Mouse (Mus musculus): ENCODE measurements around the gene Tacr2. TPM values are rescaled to one million over a fixed set of nuclear protein-coding genes. Genes with fewer than 3 reads are reported as not detected.
A peak's percentile ranks its signal among the peaks of the same experiment; 100 is the strongest.

The Tacr2 gene
- polyA plus RNA-seq (2016; fragmentation: Nextera tagmentation; extraction: Ambion mirVana) = not detected in 2 replicates

DNA sequence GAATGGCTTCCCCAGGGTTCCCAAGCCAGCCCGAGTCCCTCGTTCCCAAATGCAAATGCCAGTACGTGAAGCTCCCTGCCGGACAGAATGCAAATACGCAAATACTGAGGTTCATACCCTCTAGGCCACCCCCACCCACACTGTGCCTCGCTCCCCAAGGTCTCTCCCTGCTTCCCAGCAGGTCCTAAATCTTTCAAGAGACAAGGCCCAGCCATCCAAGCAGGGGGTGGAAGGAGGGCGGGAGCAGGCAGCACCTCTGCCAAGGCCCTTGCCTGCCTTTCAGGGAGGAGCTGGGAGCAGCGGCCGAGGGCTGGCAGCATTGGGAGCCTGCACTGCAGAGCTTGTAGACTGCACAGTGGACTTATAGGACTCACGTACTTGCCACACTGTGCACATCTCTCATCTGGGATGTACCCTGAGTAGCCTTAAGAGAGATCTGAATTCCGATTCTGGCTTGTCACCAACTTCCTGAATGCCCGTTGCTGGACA is at the start of gene Tacr2:
TSS of gene Tacr2 (plus strand) at position 439 of the 489 bp plus-strand sequence.
- no peak within 1 kb of the TSS for H3K4me3 ChIP-seq
- whole genome bisulfite sequencing = 61% methylated on average over 12 of the region's 12 CpGs
- no peaks in the 10 kb centered on the region for H3K9me3 ChIP-seq
- H3K4me2 ChIP-seq (replicated peaks) = no peak within 1 kb of the TSS
- no peaks in the 10 kb centered on the region for H3K27me3 ChIP-seq
- ATAC-seq (ENCODE audit: insufficient number of reproducible peaks, insufficient read depth, low FRiP score, low TSS enrichment) = no peak
- no peaks in the 10 kb centered on the region for H3K36me3 ChIP-seq
- H3K4me1 ChIP-seq = 0 out of 2 replicates have a peak, but pooled peaks cover 5% of the 10 kb centered on the region
- H3K9ac ChIP-seq = no peak within 1 kb of the TSS
- H3K27ac ChIP-seq = no peak within 1 kb of the TSS

- no peak for ATAC-seq (ENCODE audit: insufficient number of reproducible peaks, insufficient read depth, low FRiP score, low TSS enrichment)
- Histone ChIP-seq H3K4me3 (no peak overlapping the region), H3K4me1 (no peaks in the 10 kb centered on the region), H3K27me3 (no peaks in the 10 kb centered on the region), H3K9me3 (no peaks in the 10 kb centered on the region), H3K36me3 (no peaks in the 10 kb centered on the region), H3K4me2 (replicated peaks) (no peak overlapping the region), H3K27ac (no peak overlapping the region), H3K9ac (no peak overlapping the region)
- 82% methylated on average over 6 of the region's 6 CpGs for WGBS
Observed at GRCm38 (mm10) chr10:62202574-62202973, 49.7 kb upstream of the Tacr2 start.

DNA sequence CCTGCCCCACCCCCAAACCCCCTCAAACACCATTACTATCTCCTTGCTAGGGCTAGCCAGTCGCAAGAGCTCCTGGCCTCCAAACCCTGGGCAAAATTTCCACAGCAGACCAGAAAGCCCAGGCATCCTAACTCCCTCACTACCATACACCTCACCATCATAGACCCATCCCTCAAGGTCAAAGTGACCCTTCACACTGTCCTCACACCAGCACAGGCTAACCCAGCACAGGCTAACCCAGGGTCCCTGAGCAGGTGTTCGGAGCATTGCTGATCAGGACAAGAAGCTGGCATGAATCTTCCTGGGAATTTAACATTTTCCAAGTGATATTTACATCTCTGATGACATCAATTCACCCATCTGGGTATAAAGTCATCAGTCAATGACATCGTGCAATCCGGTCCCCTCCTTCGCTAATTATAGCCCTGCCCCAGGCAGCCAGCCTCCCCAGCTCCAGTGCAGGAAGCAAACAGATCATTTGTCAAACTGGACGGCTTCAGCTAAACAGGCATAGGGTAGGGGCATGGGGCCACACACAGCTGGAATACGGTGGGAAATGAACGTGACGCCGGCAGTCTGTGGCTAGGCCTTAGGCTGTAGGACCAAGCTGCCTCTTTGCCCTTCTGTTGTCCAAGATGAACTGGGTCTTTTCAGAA is 43.9 kb upstream of the Tacr2 start:
- Histone ChIP-seq H3K27ac (no peak overlapping the region), H3K36me3 (no peaks in the 10 kb centered on the region), H3K4me1 (peaks cover 8% of the 10 kb centered on the region; the same call in 1 of the 2 replicates), H3K9me3 (no peaks in the 10 kb centered on the region), H3K27me3 (no peaks in the 10 kb centered on the region), H3K4me3 (no peak overlapping the region), H3K4me2 (replicated peaks) (no peak overlapping the region), H3K9ac (no peak overlapping the region)
- WGBS = 51% methylated on average over 10 of the region's 10 CpGs
- ATAC-seq (ENCODE audit: insufficient number of reproducible peaks, insufficient read depth, low FRiP score, low TSS enrichment) = no peak

- WGBS = 66% methylated on average over 6 of the region's 6 CpGs
- no peak for ATAC-seq (ENCODE audit: insufficient number of reproducible peaks, insufficient read depth, low FRiP score, low TSS enrichment)
- H3K27ac ChIP-seq = no peak overlapping the region
Observed at GRCm38 (mm10) chr10:62211310-62211709, 40.9 kb upstream of the Tacr2 start.

GRCm38 (mm10) chr10:62215169-62215616 is 37.0 kb upstream of the Tacr2 start:
- no peak for ATAC-seq (ENCODE audit: insufficient number of reproducible peaks, insufficient read depth, low FRiP score, low TSS enrichment)

More at GRCm38 (mm10) chr10:62211310-62211709, 40.9 kb upstream of the Tacr2 start:
- Histone ChIP-seq H3K4me3 (no peak overlapping the region), H3K4me2 (replicated peaks) (no peak overlapping the region), H3K36me3 (no peaks in the 10 kb centered on the region), H3K4me1 (peaks cover 8% of the 10 kb centered on the region; the same call in 1 of the 2 replicates), H3K9me3 (no peaks in the 10 kb centered on the region), H3K27me3 (no peaks in the 10 kb centered on the region), H3K9ac (no peak overlapping the region)

DNA sequence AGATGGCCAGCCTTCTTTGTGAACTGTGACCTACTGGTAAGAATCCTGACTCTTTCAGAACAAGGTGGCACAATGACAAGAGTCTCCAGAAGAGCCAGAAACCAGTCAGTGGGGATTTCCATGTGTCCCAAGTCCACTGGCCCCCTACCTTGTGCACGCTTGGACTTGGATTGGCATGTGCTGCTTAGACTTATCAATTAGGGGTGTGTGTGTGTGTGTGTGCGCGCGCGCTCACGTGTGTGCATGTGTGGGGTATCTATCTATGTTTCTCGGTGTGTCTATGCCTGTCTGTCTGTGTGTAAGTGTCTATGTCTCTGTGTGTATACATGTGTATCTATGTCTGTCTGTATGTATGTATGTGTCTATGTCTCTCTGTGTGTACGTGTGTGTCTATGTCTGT is 36.6 kb upstream of the Tacr2 start:
- no peak overlapping the region for H3K4me2 ChIP-seq (replicated peaks)
- H3K27me3 ChIP-seq = no peaks in the 10 kb centered on the region
- H3K27ac ChIP-seq = no peak overlapping the region
- H3K9me3 ChIP-seq = no peaks in the 10 kb centered on the region
- ATAC-seq (ENCODE audit: insufficient number of reproducible peaks, insufficient read depth, low FRiP score, low TSS enrichment) = no peak
- no peak overlapping the region for H3K9ac ChIP-seq
- no peak overlapping the region for H3K4me3 ChIP-seq
- 91% methylated on average over 8 of the region's 8 CpGs for WGBS
- H3K4me1 ChIP-seq = 0 out of 2 replicates have a peak, but pooled peaks cover 4% of the 10 kb centered on the region
- H3K36me3 ChIP-seq = no peaks in the 10 kb centered on the region

More at GRCm38 (mm10) chr10:62215169-62215616, 37.0 kb upstream of the Tacr2 start:
- no peaks in the 10 kb centered on the region for H3K36me3 ChIP-seq
- H3K4me3 ChIP-seq = no peak overlapping the region
- no peaks in the 10 kb centered on the region for H3K27me3 ChIP-seq
- WGBS = 54% methylated on average over 5 of the region's 5 CpGs
- H3K9me3 ChIP-seq = no peaks in the 10 kb centered on the region
- no peak overlapping the region for H3K27ac ChIP-seq
- H3K4me2 ChIP-seq (replicated peaks) = no peak overlapping the region
- H3K4me1 ChIP-seq = 0 out of 2 replicates have a peak, but pooled peaks cover 4% of the 10 kb centered on the region
- no peak overlapping the region for H3K9ac ChIP-seq

DNA sequence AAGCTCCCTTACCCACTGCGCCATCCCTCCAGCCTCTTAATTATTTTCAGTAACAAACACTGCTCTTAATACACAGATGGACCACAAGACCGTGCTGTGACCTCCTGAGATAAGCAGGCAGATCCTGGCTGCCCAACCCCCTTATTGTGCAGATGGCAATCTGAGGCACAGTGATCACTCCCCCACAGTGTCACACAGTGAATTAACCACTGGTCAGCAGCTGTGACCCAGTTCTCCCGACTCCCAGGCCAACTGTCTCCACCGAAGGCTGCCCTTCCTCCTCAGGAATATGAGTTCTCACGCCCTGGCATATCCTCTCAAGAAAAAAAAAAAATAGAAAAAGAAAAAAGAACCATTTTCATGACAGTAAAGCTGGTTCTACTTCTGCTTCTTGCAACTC is 35.6 kb upstream of the Tacr2 start:
- Histone ChIP-seq H3K36me3 (no peaks in the 10 kb centered on the region), H3K9ac (no peak overlapping the region), H3K9me3 (no peaks in the 10 kb centered on the region), H3K27ac (no peak overlapping the region), H3K4me2 (replicated peaks) (no peak overlapping the region), H3K27me3 (no peaks in the 10 kb centered on the region), H3K4me1 (0 out of 2 replicates have a peak, but pooled peaks cover under 1% of the 10 kb centered on the region), H3K4me3 (no peak overlapping the region)
- ATAC-seq (ENCODE audit: insufficient number of reproducible peaks, insufficient read depth, low FRiP score, low TSS enrichment) = no peak
- WGBS = 48% methylated on average over 5 of the region's 5 CpGs

GRCm38 (mm10) chr10:62217196-62217595 is 35.0 kb upstream of the Tacr2 start:
- H3K36me3 ChIP-seq = no peaks in the 10 kb centered on the region
- no peak overlapping the region for H3K4me3 ChIP-seq
- WGBS = 63% methylated on average over 8 of the region's 8 CpGs
- no peaks in the 10 kb centered on the region for H3K4me1 ChIP-seq
- H3K4me2 ChIP-seq (replicated peaks) = no peak overlapping the region
- no peaks in the 10 kb centered on the region for H3K27me3 ChIP-seq
- 0 out of 2 replicates have a peak, but pooled peaks have one; percentile 44 for ATAC-seq (ENCODE audit: insufficient number of reproducible peaks, insufficient read depth, low FRiP score, low TSS enrichment)
- H3K27ac ChIP-seq = no peak overlapping the region
- no peak overlapping the region for H3K9ac ChIP-seq
- H3K9me3 ChIP-seq = no peaks in the 10 kb centered on the region

DNA sequence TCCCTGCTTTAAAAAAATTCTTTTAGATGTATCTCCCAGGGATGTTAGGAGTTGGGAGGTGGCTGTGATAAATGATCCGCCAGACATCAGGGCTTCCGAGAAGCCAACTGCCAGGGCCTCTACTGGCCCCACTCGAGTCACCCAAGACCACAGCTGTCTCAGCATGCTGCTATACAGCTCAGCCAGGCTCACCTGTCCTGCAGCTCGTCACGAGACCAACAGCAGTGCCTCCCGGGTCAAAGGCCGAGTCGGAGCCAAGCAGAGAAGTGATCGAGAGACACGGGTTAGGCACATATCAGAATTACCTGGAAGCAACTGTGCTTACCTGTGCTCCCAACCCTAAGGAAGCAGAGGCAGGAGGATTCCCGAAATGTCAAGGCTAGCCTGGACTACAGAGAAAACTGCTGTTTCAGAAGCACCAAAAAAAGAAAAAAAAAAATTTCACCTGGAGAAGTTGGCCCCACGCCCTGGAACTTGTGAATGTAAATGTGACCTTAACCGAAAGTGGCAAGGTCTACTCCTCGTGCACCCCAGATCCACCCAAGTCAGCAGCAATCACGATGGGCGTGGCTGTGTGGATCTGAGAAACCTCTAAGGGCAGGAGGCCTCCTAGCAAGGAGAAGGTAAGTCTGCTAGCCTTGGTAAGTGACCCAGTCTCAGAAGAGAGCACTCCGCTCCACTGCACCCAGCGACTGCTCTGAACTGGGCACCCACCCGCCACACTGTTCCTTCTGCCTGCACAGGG is 34.0 kb upstream of the Tacr2 start:
- Histone ChIP-seq H3K4me3 (no peak overlapping the region), H3K9me3 (no peaks in the 10 kb centered on the region), H3K27ac (0 out of 2 replicates have a peak overlapping the region, but pooled peaks have one; percentile 19), H3K27me3 (no peaks in the 10 kb centered on the region), H3K4me2 (replicated peaks) (no peak overlapping the region), H3K9ac (no peak overlapping the region), H3K4me1 (no peaks in the 10 kb centered on the region), H3K36me3 (no peaks in the 10 kb centered on the region)
- ATAC-seq (ENCODE audit: insufficient number of reproducible peaks, insufficient read depth, low FRiP score, low TSS enrichment) = no peak
- WGBS = 87% methylated on average over 19 of the region's 19 CpGs

GRCm38 (mm10) chr10:62218789-62219172 is 33.5 kb upstream of the Tacr2 start:
- H3K4me2 ChIP-seq (replicated peaks) = no peak overlapping the region
- ATAC-seq (ENCODE audit: insufficient number of reproducible peaks, insufficient read depth, low FRiP score, low TSS enrichment) = no peak
- H3K4me1 ChIP-seq = no peaks in the 10 kb centered on the region
- H3K36me3 ChIP-seq = no peaks in the 10 kb centered on the region
- no peak overlapping the region for H3K4me3 ChIP-seq
- 74% methylated on average over 7 of the region's 7 CpGs for WGBS
- no peaks in the 10 kb centered on the region for H3K27me3 ChIP-seq
- H3K9me3 ChIP-seq = no peaks in the 10 kb centered on the region
- H3K9ac ChIP-seq = no peak overlapping the region
- 0 out of 2 replicates have a peak overlapping the region, but pooled peaks have one; percentile 19 for H3K27ac ChIP-seq

DNA sequence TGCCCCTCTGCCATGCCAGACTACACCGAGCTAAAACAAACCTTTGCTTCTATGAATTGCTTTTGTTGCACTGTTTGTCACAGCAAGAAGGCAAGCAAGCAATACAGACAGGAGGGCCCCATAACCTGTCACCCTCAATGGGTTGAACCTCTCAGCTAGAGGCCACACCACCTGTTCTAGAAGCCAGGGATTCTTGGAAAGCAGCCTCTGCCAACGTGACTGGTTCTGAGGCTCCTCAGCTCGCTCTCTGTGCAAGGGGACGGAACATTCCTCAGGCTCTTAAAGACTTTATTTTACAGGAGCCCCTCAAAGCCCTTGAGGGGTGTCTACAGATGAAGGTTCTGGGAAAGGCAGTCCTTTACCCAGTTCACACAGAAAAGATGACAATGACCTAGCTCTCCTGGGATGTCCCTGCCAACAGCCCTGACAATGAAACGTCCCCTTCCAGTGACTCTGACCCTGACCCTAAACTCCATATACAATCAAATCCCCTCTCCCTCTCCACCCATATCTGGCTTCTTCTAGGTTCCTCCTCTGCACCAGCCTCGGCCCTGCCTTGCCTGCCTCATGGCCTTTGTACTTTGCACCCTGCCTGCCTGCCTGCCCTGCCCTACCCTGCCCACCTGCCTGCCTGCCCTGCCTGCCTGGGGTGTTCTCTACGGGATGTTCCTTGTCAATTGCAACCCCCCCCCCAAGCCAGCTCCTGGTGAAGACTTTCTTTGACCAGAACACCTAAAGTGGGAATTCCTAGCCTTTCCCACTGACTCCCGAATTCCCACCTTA is 31.3 kb upstream of the Tacr2 start:
- H3K27me3 ChIP-seq = no peaks in the 10 kb centered on the region
- H3K36me3 ChIP-seq = no peaks in the 10 kb centered on the region
- H3K9me3 ChIP-seq = no peaks in the 10 kb centered on the region
- 75% methylated on average over 8 of the region's 8 CpGs for WGBS
- no peak overlapping the region for H3K4me2 ChIP-seq (replicated peaks)
- no peak overlapping the region for H3K27ac ChIP-seq
- no peak overlapping the region for H3K9ac ChIP-seq
- H3K4me3 ChIP-seq = no peak overlapping the region
- no peak for ATAC-seq (ENCODE audit: insufficient number of reproducible peaks, insufficient read depth, low FRiP score, low TSS enrichment)
- peaks cover 4% of the 10 kb centered on the region; the same call in 1 of the 2 replicates for H3K4me1 ChIP-seq
